ENCODE assay signal across 8 mouse cellular contexts in the genomic region with DNA sequence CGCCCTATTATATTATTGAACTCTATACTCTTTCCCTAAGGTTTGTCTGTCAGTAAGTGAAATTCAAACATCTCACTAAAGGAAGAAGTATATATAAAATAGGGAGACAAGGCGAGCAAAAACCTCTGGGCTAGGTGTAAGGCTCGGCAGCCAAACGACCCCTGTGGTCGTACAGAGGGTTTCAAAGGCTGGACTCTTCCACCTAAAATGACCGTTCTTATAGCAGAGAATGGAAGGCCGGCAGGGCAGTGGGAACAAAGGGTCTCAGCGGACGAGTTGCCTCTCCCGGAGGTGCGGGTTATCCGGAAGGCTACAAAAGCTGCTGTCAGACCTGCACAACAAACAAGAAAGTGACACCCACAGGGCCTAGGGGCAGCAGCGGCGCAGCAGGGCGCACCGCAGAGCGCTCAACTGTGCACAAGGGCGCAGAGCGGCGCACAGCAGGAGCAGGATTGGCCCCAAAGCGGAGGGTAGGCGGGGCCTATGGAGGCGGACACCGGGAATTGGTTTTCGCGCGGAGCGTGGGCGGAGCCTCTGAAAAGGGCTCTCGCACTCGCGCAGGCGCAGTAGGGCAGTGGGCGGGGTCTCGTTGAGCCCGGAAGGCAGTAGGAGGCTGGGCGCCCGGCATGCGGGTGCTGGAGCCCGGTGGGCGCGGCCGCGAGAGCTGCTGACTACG. TPM values are rescaled to one million over a fixed set of nuclear protein-coding genes. Genes with fewer than 3 reads are reported as not detected.
DNase-seq lines count a peak whose midpoint lies in the region; ATAC-seq and TF ChIP-seq lines count a peak whose summit lies in the region.

A gene (plus strand): TSS at position 574 of the 676 bp plus-strand sequence.

- 0 out of 2 replicates have a peak, but pooled peaks have one; percentile 6 for TF ChIP-seq CTCF in bone marrow, adult 2 months (IDR thresholded peaks at IDR 0.05; ENCODE audit: control insufficient read depth, insufficient read depth, low read length)
- TF ChIP-seq CTCF in midbrain, postnatal 0 days (IDR thresholded peaks at IDR 0.05), result peak; percentile 41

- no peaks in the 10 kb centered on the region for H3K9me3 ChIP-seq in embryonic facial prominence, embryonic 15.5 days (replicated peaks)
- no peaks in the 10 kb centered on the region for H3K9me3 ChIP-seq in limb, embryonic 14.5 days (ENCODE audit: control insufficient read depth, low read length)
- H3K9me3 ChIP-seq in midbrain, postnatal 0 days (ENCODE audit: low read length), result no peaks in the 10 kb centered on the region

- H3K4me3 ChIP-seq in bone marrow, adult 2 months (replicated peaks; ENCODE audit: control insufficient read depth, low read depth, low read length), result peak within 1 kb of the TSS; percentile 67
- H3K4me3 ChIP-seq in embryonic facial prominence, embryonic 15.5 days (replicated peaks), result peak within 1 kb of the TSS; percentile 94
- H3K4me3 ChIP-seq in limb, embryonic 14.5 days (replicated peaks; ENCODE audit: low read length), result peak within 1 kb of the TSS; percentile 81
- H3K4me3 ChIP-seq in midbrain, postnatal 0 days (ENCODE audit: low read depth, low read length), result peak within 1 kb of the TSS; percentile 86

- peaks cover 23% of the 10 kb centered on the region for H3K27me3 ChIP-seq in embryonic facial prominence, embryonic 15.5 days
- no peaks in the 10 kb centered on the region for H3K27me3 ChIP-seq in limb, embryonic 14.5 days (ENCODE audit: control insufficient read depth, insufficient read depth, low read length)
- H3K27me3 ChIP-seq in midbrain, postnatal 0 days (ENCODE audit: insufficient read depth, low read length), result no peaks in the 10 kb centered on the region

- peak; percentile 95 for DNase-seq in 416B (ENCODE audit: low read depth)
- DNase-seq in heart, adult 8-10 months (ENCODE audit: low spot score), result peak; percentile 99
- peak; percentile 100 for DNase-seq in kidney, adult 9 months
- peak; percentile 96 for DNase-seq in limb, embryonic 14.5 days (ENCODE audit: low spot score)
- peak; percentile 99 for DNase-seq in midbrain, postnatal 0 days (ENCODE audit: low spot score)
- DNase-seq in spleen, postnatal 14 days (ENCODE audit: low spot score in 2 of 2), result peak; percentile 99 to 100

- H3K27ac ChIP-seq in bone marrow, adult 2 months (ENCODE audit: control insufficient read depth, insufficient read depth, low read depth, low read length, poor library complexity), result peak within 1 kb of the TSS; percentile 40; the same call in 1 of the 2 replicates
- 0 out of 2 replicates have a peak within 1 kb of the TSS, but pooled peaks have one; percentile 39 for H3K27ac ChIP-seq in embryonic facial prominence, embryonic 15.5 days (replicated peaks)
- no peak within 1 kb of the TSS for H3K27ac ChIP-seq in limb, embryonic 14.5 days (replicated peaks; ENCODE audit: low read depth, low read length)
- H3K27ac ChIP-seq in midbrain, postnatal 0 days (ENCODE audit: low read depth, low read length), result peak within 1 kb of the TSS; percentile 63

- peak; percentile 82 for TF ChIP-seq POLR2A in bone marrow, adult 2 months (IDR thresholded peaks at IDR 0.05; ENCODE audit: borderline replicate concordance, control insufficient read depth, low read depth, low read length)
- peak; percentile 95; the same call in 1 of the 2 replicates for TF ChIP-seq POLR2A in limb, embryonic 14.5 days (IDR thresholded peaks at IDR 0.05; ENCODE audit: borderline replicate concordance, extremely low read depth, insufficient read depth, insufficient read length)

- H3K4me1 ChIP-seq in bone marrow, adult 2 months (ENCODE audit: control insufficient read depth, insufficient read depth, low read length), result no peaks in the 10 kb centered on the region
- peaks cover 7% of the 10 kb centered on the region for H3K4me1 ChIP-seq in embryonic facial prominence, embryonic 15.5 days
- H3K4me1 ChIP-seq in limb, embryonic 14.5 days (ENCODE audit: control insufficient read depth, insufficient read depth, low read length), result peaks cover 5% of the 10 kb centered on the region; the same call in 1 of the 2 replicates
- no peaks in the 10 kb centered on the region for H3K4me1 ChIP-seq in midbrain, postnatal 0 days (ENCODE audit: insufficient read depth, low read length)

- ATAC-seq in embryonic facial prominence, embryonic 15.5 days (ENCODE audit: insufficient number of reproducible peaks, low FRiP score, low TSS enrichment, low read depth), result peak; percentile 97
- peak; percentile 97 for ATAC-seq in limb, embryonic 14.5 days (ENCODE audit: low FRiP score, low read depth)
- peak; percentile 97 for ATAC-seq in midbrain, postnatal 0 days (ENCODE audit: low FRiP score)

- H3K9ac ChIP-seq in embryonic facial prominence, embryonic 15.5 days, result peak within 1 kb of the TSS; percentile 60
- peak within 1 kb of the TSS; percentile 72 for H3K9ac ChIP-seq in limb, embryonic 14.5 days (ENCODE audit: low read depth, low read length, severe bottlenecking)
- H3K9ac ChIP-seq in midbrain, postnatal 0 days (replicated peaks; ENCODE audit: low read length, poor library complexity, severe bottlenecking), result peak within 1 kb of the TSS; percentile 76

- no peaks in the 10 kb centered on the region for H3K36me3 ChIP-seq in embryonic facial prominence, embryonic 15.5 days
- no peaks in the 10 kb centered on the region for H3K36me3 ChIP-seq in limb, embryonic 14.5 days (ENCODE audit: control insufficient read depth, insufficient read depth, low read length)
- no peaks in the 10 kb centered on the region for H3K36me3 ChIP-seq in midbrain, postnatal 0 days (ENCODE audit: insufficient read depth, low read length)

- under 1% methylated on average over 45 of the region's 45 CpGs for WGBS in bone marrow, adult 2 months
- 1% methylated on average over 45 of the region's 45 CpGs for WGBS in embryonic facial prominence, embryonic 15.5 days
- 2% methylated on average over 45 of the region's 45 CpGs for WGBS in limb, embryonic 14.5 days
- 1% methylated on average over 45 of the region's 45 CpGs for WGBS in midbrain, postnatal 0 days

- H3K4me2 ChIP-seq in embryonic facial prominence, embryonic 15.5 days (replicated peaks), result peak within 1 kb of the TSS; percentile 94
- peak within 1 kb of the TSS; percentile 87 for H3K4me2 ChIP-seq in limb, embryonic 14.5 days (replicated peaks; ENCODE audit: low read depth, low read length, severe bottlenecking)
- peak within 1 kb of the TSS; percentile 63 for H3K4me2 ChIP-seq in midbrain, postnatal 0 days (ENCODE audit: low read depth, low read length, poor library complexity, severe bottlenecking)

RNA-seq across cellular contexts. Expression of the gene that starts here (rescaled TPM):
- 11.9 and 13.4 TPM in 2 replicates for polyA plus RNA-seq in bone marrow, adult 2 months (2011; ENCODE audit: insufficient read depth, insufficient read length, low replicate concordance, missing spikeins)
- polyA plus RNA-seq in embryonic facial prominence, embryonic 15.5 days (2015; fragmentation: Nextera tagmentation; extraction: Ambion mirVana), result 39.7 and 47.6 TPM in 2 replicates
- total RNA-seq in heart, adult 8-10 months (2022), result 1 to 10 TPM; 3.8 to 5.6 (median 4.3) TPM
- polyA plus RNA-seq in limb, embryonic 14.5 days (2012; rRNA removed), result 7.2 and 14.2 TPM in 2 replicates
- 41.5 and 43.4 TPM in 2 replicates for polyA plus RNA-seq in limb, embryonic 14.5 days (2014; fragmentation: Nextera tagmentation; extraction: Ambion mirVana)
- 49.6 and 55.7 TPM in 2 replicates for total RNA-seq in midbrain, postnatal 0 days (2014; rRNA removed)
- 97.9 and 109 TPM in 2 replicates for polyA plus RNA-seq in midbrain, postnatal 0 days (2015; fragmentation: Nextera tagmentation; extraction: Ambion mirVana)
